Mouse (Mus musculus): ENCODE measurements around the gene Inhbb. TPM values are rescaled to one million over a fixed set of nuclear protein-coding genes. Genes with fewer than 3 reads are reported as not detected.

The Inhbb gene
- total RNA-seq, 1 experiment from 2014 or later = 2.0 TPM

- no peak for DNase-seq
These were observed 2.6 kb downstream of the Inhbb start for GRCm38 (mm10) chr1:119419151-119420105.

- DNase-seq = no peak
These were observed 4.1 kb downstream of the Inhbb start for GRCm38 (mm10) chr1:119417991-119418390.

GRCm38 (mm10) chr1:119417542-119417941 lies 4.5 kb downstream of the Inhbb start:
- no peak for DNase-seq

- no peak for DNase-seq
These were observed 5.4 kb downstream of the Inhbb start for GRCm38 (mm10) chr1:119416610-119417009.

- DNase-seq = no peak
These were observed 5.9 kb downstream of the Inhbb start for GRCm38 (mm10) chr1:119416177-119416576.

- DNase-seq = no peak
These were observed 6.9 kb downstream of the Inhbb start for GRCm38 (mm10) chr1:119415151-119415550.

GRCm38 (mm10) chr1:119410661-119411060 lies 11.4 kb downstream of the Inhbb start:
- no peak for DNase-seq

- DNase-seq = no peak
These were observed 12.4 kb downstream of the Inhbb start for GRCm38 (mm10) chr1:119409599-119410168.

GRCm38 (mm10) chr1:119409106-119409505 lies 12.9 kb downstream of the Inhbb start:
- no peak for DNase-seq

GRCm38 (mm10) chr1:119407691-119408315 lies 14.2 kb downstream of the Inhbb start:
- DNase-seq = no peak

- DNase-seq = no peak
These were observed 17.2 kb downstream of the Inhbb start for GRCm38 (mm10) chr1:119404798-119405197.

GRCm38 (mm10) chr1:119404341-119404740 lies 17.7 kb downstream of the Inhbb start:
- no peak for DNase-seq

- DNase-seq = no peak
These were observed 20.8 kb downstream of the Inhbb start for GRCm38 (mm10) chr1:119401249-119401648.

GRCm38 (mm10) chr1:119398640-119399039 lies 23.4 kb downstream of the Inhbb start:
- no peak for DNase-seq

- no peak for DNase-seq
These were observed 24.2 kb downstream of the Inhbb start for GRCm38 (mm10) chr1:119397839-119398238.

- DNase-seq = peak; percentile 77
These were observed 30.7 kb downstream of the Inhbb start for GRCm38 (mm10) chr1:119391311-119391710.

- no peak for DNase-seq
These were observed 31.4 kb downstream of the Inhbb start for GRCm38 (mm10) chr1:119390676-119391075.

- DNase-seq = no peak
These were observed 32.1 kb downstream of the Inhbb start for GRCm38 (mm10) chr1:119389771-119390500.

GRCm38 (mm10) chr1:119388664-119389396 lies 33.2 kb downstream of the Inhbb start:
- peak; percentile 48 for DNase-seq

GRCm38 (mm10) chr1:119386306-119386705 lies 35.7 kb downstream of the Inhbb start:
- DNase-seq = no peak

GRCm38 (mm10) chr1:119383916-119384315 lies 38.1 kb downstream of the Inhbb start:
- no peak for DNase-seq

GRCm38 (mm10) chr1:119380609-119381008 lies 41.4 kb downstream of the Inhbb start:
- DNase-seq = no peak

Data from adrenal gland, postnatal 25 days (tissue).